10 mouse cellular contexts compared by ENCODE assay signal in the genomic region with DNA sequence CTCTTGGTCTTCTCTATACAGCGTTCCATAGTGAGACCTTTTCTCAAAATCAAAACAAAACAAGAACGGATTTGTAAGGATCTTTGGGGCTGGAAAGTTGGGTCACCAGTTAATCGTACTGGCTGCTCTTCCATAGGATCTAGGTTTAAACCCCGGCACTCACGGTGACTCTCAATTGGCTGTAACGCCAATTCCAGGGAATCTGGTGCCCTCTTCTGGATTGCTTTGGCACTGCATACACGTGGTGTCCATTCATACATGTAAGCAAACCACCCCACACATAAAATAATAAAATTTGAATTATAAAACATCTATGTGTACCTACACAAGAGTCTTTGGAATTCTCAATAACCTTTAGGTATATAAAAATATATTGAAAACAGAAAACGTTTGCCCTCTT.
DNase-seq lines count a peak whose midpoint lies in the region; ATAC-seq and TF ChIP-seq lines count a peak whose summit lies in the region.
"Had no signal": no experiment of that assay in that cellular context is flagged by ENCODE, and none has a peak within 500 bp of the region (broad histone marks: within the 10 kb centered on the region; RNA-seq: fewer than 3 reads in every experiment).

No protein-coding gene starts in this region.

- no peak overlapping the region for H3K4me3 ChIP-seq in gastrocnemius, adult 2 months
- H3K4me3 ChIP-seq: lung, embryonic 15.5 days; stomach, embryonic 15.5 days had no signal

- DNase-seq in gastrocnemius, adult 2 months = peak; percentile 32
- DNase-seq in gastrocnemius, postnatal 36 days = no peak
- DNase-seq in urinary bladder, postnatal 14 days (ENCODE audit: low spot score) = peak; percentile 27
- no peak for DNase-seq in urinary bladder, postnatal 25 days (ENCODE audit: low spot score)
- no peak for DNase-seq in frontal cortex, adult 2 months (ENCODE audit: extremely low spot score in 1 of 2, low spot score in 1 of 2)
- DNase-seq in layer of hippocampus, adult 9-11 months = no peak

- intact Hi-C loops in gastrocnemius, adult 2 months (cut with DNase I) = loop anchor here (5.0 kb wide), 1 partner anchor 199 kb away; no protein-coding TSS in a partner anchor
- intact Hi-C loops in gastrocnemius, postnatal 36 days (cut with DNase I) = loop anchor here (10.0 kb wide), 1 partner anchor 197 kb away; no protein-coding TSS in a partner anchor

- TF ChIP-seq CTCF in gastrocnemius, adult 2 months (IDR thresholded peaks at IDR 0.05) = peak; percentile 78

- ATAC-seq in erythroblast, adult 5-6 weeks (replicated peaks; ENCODE audit: low FRiP score, poor library complexity, severe bottlenecking) = peak; percentile 80
- ATAC-seq in megakaryocyte progenitor cell, adult 5-6 weeks (replicated peaks; ENCODE audit: poor library complexity) = peak; percentile 81

- no peak overlapping the region for H3K27ac ChIP-seq in gastrocnemius, adult 2 months
- H3K27ac ChIP-seq: lung, embryonic 15.5 days; stomach, embryonic 15.5 days had no signal

Comparison
In these comparisons a context has a peak if more than half of its experiments do, and no peak if none do; other contexts are left out.
1. DNase-seq: peak in gastrocnemius, adult 2 months (single experiment) and urinary bladder, postnatal 14 days (single experiment); none in gastrocnemius, postnatal 36 days (0 of 2), urinary bladder, postnatal 25 days (single experiment), frontal cortex, adult 2 months (0 of 2) and layer of hippocampus, adult 9-11 months (single experiment).